Mouse (Mus musculus): ENCODE data around the gene Calhm6. TPM values are rescaled to one million over a fixed set of nuclear protein-coding genes. Genes with fewer than 3 reads are reported as not detected.

The Calhm6 gene
- under 1 TPM; 0.04 to 0.31 TPM for polyA plus RNA-seq (2012; fragmentation: generic; extraction: Trizol)

GRCm38 (mm10) chr10:34127392-34128378 lies at the start of gene Calhm6:
Gene Calhm6, minus strand, starts transcription at chr10:34127984.

GRCm38 (mm10) chr10:34096418-34096883 lies 31.3 kb downstream of the Calhm6 start, which contains the start of gene Calhm5:
Gene Calhm5, minus strand, starts transcription at chr10:34096519.

Other genes starting within 250 kb of the Calhm6 start
- gene Rsph4a, start 222.9 kb downstream of the Calhm6 start, polyA plus RNA-seq (2012; fragmentation: generic; extraction: Trizol) = under 1 TPM in 1 of 2 experiments, not detected in 1; 0.01 TPM
- gene Zup1, start 176.7 kb downstream of the Calhm6 start, polyA plus RNA-seq (2012; fragmentation: generic; extraction: Trizol) = 1 to 10 TPM in 1 of 2 experiments, under 1 TPM in 1; 0.13 to 2.7 TPM
- gene Rwdd1, start 108.4 kb downstream of the Calhm6 start, polyA plus RNA-seq (2012; fragmentation: generic; extraction: Trizol) = 100 to 1,000 TPM; 114 to 120 TPM
- under 1 TPM in 1 of 2 experiments, not detected in 1; 0.20 TPM for gene Trappc3l, start 90.4 kb downstream of the Calhm6 start, polyA plus RNA-seq (2012; fragmentation: generic; extraction: Trizol)
- under 1 TPM in 1 of 2 experiments, not detected in 1; 0.05 TPM for gene Calhm4, start 83.7 kb downstream of the Calhm6 start, polyA plus RNA-seq (2012; fragmentation: generic; extraction: Trizol)
- 1 to 10 TPM in 1 of 2 experiments, under 1 TPM in 1; 0.04 to 1.1 TPM for gene Calhm5, start 31.5 kb downstream of the Calhm6 start, polyA plus RNA-seq (2012; fragmentation: generic; extraction: Trizol)
- gene Dse, start 79.7 kb upstream of the Calhm6 start, polyA plus RNA-seq (2012; fragmentation: generic; extraction: Trizol) = 10 to 100 TPM in 1 of 2 experiments, under 1 TPM in 1; 0.71 to 14.5 TPM
- gene Tspyl1, start 154.2 kb upstream of the Calhm6 start, polyA plus RNA-seq (2012; fragmentation: generic; extraction: Trizol) = 10 to 100 TPM in 1 of 2 experiments, 1 to 10 TPM in 1; 5.4 to 41.6 TPM
- gene Tspyl4, start 169.5 kb upstream of the Calhm6 start, polyA plus RNA-seq (2012; fragmentation: generic; extraction: Trizol) = 10 to 100 TPM in 1 of 2 experiments, 1 to 10 TPM in 1; 1.9 to 17.6 TPM